Mouse (Mus musculus) testis, adult 2 months (tissue): Measurements from ENCODE around the gene Arhgef11. TPM values are rescaled to one million over a fixed set of nuclear protein-coding genes. Genes with fewer than 3 reads are reported as not detected.

Experiments
- H3K27ac ChIP-seq: fragments of 200-500 bp; 2 replicates; pipeline ENCODE4 v1.5.1; 2012; ENCODE audit warnings: low read depth, low read length; ENCODE audit not compliant: control insufficient read depth, insufficient read depth
- H3K27me3 ChIP-seq: fragments of 200-500 bp; 2 replicates; pipeline ENCODE4 v1.6.1; 2012; ENCODE audit warnings: mild to moderate bottlenecking, low read length, moderate library complexity; ENCODE audit not compliant: control insufficient read depth, insufficient read depth
- H3K36me3 ChIP-seq: fragments of 200-500 bp; 2 replicates; pipeline ENCODE4 v1.6.1; 2012; ENCODE audit warnings: mild to moderate bottlenecking, low read length; ENCODE audit not compliant: control insufficient read depth, insufficient read depth
- H3K4me1 ChIP-seq: fragments of 200-500 bp; 2 replicates; pipeline ENCODE4 v1.6.1; 2012; ENCODE audit warnings: low read length; ENCODE audit not compliant: control insufficient read depth, insufficient read depth
- H3K4me3 ChIP-seq: fragments of 200-500 bp; 2 replicates; pipeline ENCODE4 v1.5.1; 2012; ENCODE audit warnings: low read depth, mild to moderate bottlenecking, low read length, moderate library complexity, mixed read lengths; ENCODE audit not compliant: control insufficient read depth
- CTCF ChIP-seq: fragments of 200-500 bp; IDR thresholded peaks from 2 replicates; pipeline ENCODE4 v1.5.1; 2012; ENCODE audit warnings: low read depth, mild to moderate bottlenecking, inconsistent platforms, low read length, moderate library complexity; ENCODE audit not compliant: control insufficient read depth, insufficient read depth, insufficient replicate concordance
- POLR2A ChIP-seq: fragments of 200-500 bp; IDR thresholded peaks from 2 replicates; pipeline ENCODE4 v1.6.1; 2012; ENCODE audit warnings: low read depth, mild to moderate bottlenecking, inconsistent platforms, low read length, moderate library complexity; ENCODE audit not compliant: control insufficient read depth
- polyA plus RNA-seq: library from polyadenylated mRNA; depleted of rRNA; stranded (reverse); fragments of >200 nt; gene quantifications from 2 replicates; pipeline ENCODE4 v1.2.3, GENCODE M21; 2012

Arhgef11 gene
- polyA plus RNA-seq, 1 experiment: 17.5 TPM

GRCm38 (mm10) chr3:87767764-87768163, 150.4 kb downstream of the Arhgef11 start:
- Histone ChIP-seq H3K27ac (peak overlapping the region; percentile 22; the same call in 1 of the 2 replicates), H3K27me3 (no peaks in the 10 kb centered on the region), H3K36me3 (no peaks in the 10 kb centered on the region), H3K4me1 (peaks cover 4% of the 10 kb centered on the region), H3K4me3 (no peak overlapping the region)
- TF ChIP-seq POLR2A (no peak), CTCF (no peak)

DNA sequence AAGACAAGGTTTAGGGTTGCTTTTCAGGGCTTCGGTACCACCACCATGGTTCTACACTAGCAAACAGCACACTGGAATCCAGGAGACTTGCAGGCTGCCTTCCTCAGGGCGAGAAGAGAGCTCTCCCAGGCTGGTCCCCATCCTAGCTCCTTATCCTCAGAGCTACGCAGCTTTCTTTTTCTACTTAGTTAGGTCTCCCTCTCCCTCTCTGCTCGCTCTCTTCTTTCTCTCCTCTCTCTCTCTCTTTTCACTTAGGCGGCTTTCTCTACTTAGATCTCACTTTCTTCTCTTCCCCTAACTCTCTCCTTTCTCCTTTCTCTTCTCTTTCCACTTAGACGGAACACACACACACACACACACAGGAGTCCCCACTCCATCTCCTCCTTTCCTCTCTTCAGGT, 151.1 kb downstream of the Arhgef11 start:
- peak overlapping the region; percentile 83 for H3K4me3 ChIP-seq
- H3K27ac ChIP-seq: peak overlapping the region; percentile 12
- H3K27me3 ChIP-seq: no peaks in the 10 kb centered on the region
- peaks cover 4% of the 10 kb centered on the region for H3K4me1 ChIP-seq
- TF ChIP-seq CTCF: no peak
- TF ChIP-seq POLR2A: no peak
- H3K36me3 ChIP-seq: no peaks in the 10 kb centered on the region

DNA sequence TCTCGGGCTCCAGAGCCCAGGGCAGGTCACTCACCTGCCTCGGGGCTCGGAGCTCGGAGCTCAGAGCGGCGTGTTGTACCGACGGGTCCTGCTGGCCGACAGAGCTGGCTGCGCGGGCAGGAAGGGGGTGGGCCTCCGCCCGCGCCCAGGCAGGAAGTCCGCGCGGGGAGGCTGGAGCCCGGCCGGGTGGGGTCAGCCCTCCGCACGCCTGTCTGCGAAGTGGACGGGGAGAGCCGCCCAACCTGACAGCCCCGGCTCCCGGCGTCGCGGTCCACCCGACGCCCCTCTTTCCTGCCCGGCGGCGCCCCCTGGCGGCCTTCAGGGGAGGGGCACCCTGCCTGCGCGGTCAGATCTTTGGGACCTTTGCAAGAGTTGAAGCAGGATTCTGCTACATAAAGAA, 151.5 kb downstream of the Arhgef11 start:
- Histone ChIP-seq H3K27ac (peak overlapping the region; percentile 12), H3K4me1 (peaks cover 4% of the 10 kb centered on the region)

GRCm38 (mm10) chr3:87769506-87769905, 152.1 kb downstream of the Arhgef11 start:
- H3K27ac ChIP-seq: no peak overlapping the region
- H3K36me3 ChIP-seq: no peaks in the 10 kb centered on the region
- peaks cover 4% of the 10 kb centered on the region for H3K4me1 ChIP-seq
- no peak for TF ChIP-seq CTCF
- TF ChIP-seq POLR2A: no peak
- H3K27me3 ChIP-seq: no peaks in the 10 kb centered on the region
- no peak overlapping the region for H3K4me3 ChIP-seq

More for the DNA sequence above, 151.5 kb downstream of the Arhgef11 start:
- TF ChIP-seq CTCF: peak; percentile 94
- TF ChIP-seq POLR2A: no peak; the same call in 1 of the 2 replicates
- Histone ChIP-seq H3K27me3 (no peaks in the 10 kb centered on the region), H3K36me3 (no peaks in the 10 kb centered on the region), H3K4me3 (peak overlapping the region; percentile 83)

GRCm38 (mm10) chr3:87770280-87770679, 152.9 kb downstream of the Arhgef11 start:
- Histone ChIP-seq H3K27ac (no peak overlapping the region), H3K4me3 (no peak overlapping the region), H3K4me1 (peaks cover 4% of the 10 kb centered on the region), H3K36me3 (no peaks in the 10 kb centered on the region), H3K27me3 (no peaks in the 10 kb centered on the region)
- peak; percentile 31; the same call in 1 of the 2 replicates for TF ChIP-seq CTCF
- no peak for TF ChIP-seq POLR2A

- H3K4me3 ChIP-seq: no peak overlapping the region
- peaks cover 4% of the 10 kb centered on the region for H3K4me1 ChIP-seq
- H3K27me3 ChIP-seq: no peaks in the 10 kb centered on the region
- TF ChIP-seq POLR2A (no peak), CTCF (no peak)
- no peak overlapping the region for H3K27ac ChIP-seq
- H3K36me3 ChIP-seq: no peaks in the 10 kb centered on the region
These were observed 153.7 kb downstream of the Arhgef11 start for GRCm38 (mm10) chr3:87771088-87771487.

DNA sequence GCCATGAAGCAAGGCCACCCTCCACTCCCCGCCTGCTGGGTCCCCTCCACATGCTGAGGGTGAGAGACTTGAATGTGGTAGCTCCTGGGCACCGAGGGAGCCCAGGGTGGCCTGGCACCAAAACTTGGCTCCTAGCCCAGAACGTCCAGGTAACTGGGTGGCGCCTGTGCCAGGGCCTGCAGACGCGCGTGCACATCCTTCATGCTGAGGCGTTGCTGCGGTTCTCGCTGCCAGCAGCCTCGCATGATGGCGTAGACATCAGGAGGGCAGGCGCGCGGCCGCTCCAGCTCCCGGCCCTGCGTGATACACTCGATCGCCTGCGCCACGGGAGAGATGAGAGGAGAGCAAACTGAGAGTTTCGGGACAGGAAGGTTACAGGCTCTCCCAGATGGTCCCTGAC, 160.9 kb downstream of the Arhgef11 start:
- H3K27me3 ChIP-seq: no peaks in the 10 kb centered on the region
- H3K4me3 ChIP-seq: no peak overlapping the region
- TF ChIP-seq POLR2A: no peak
- TF ChIP-seq CTCF: no peak
- H3K27ac ChIP-seq: no peak overlapping the region
- H3K36me3 ChIP-seq: no peaks in the 10 kb centered on the region
- H3K4me1 ChIP-seq: peaks cover 5% of the 10 kb centered on the region

DNA sequence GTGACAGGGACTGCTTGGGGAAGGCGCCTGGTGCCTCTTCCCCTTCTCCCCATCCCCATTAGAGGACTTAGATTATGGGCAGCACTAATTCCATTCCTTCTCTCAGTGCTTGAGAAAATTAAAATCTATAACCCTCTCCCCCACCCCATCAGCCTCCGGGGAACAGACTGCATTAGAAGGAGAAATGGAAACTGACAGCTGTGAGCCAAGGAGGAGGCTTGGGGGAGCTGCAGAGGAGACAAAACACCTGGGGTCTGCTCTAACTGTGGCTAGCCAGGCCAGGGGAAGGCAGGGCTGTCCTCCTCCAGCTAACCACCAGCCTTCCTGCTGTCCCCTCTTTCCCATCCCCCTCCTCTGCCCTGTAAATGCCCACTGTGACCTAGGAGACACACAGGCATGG, 161.7 kb downstream of the Arhgef11 start:
- Histone ChIP-seq H3K27me3 (no peaks in the 10 kb centered on the region), H3K27ac (no peak overlapping the region)

More for the DNA sequence above, 161.7 kb downstream of the Arhgef11 start:
- no peak overlapping the region for H3K4me3 ChIP-seq
- TF ChIP-seq CTCF (no peak), POLR2A (no peak)
- H3K4me1 ChIP-seq: peaks cover 5% of the 10 kb centered on the region
- no peaks in the 10 kb centered on the region for H3K36me3 ChIP-seq
